Mouse (Mus musculus): ENCODE measurements around the gene Ube2a. TPM values are rescaled to one million over a fixed set of nuclear protein-coding genes. Genes with fewer than 3 reads are reported as not detected.

Ube2a gene
- polyA plus RNA-seq, 1 experiment, result 25.4 TPM

DNA sequence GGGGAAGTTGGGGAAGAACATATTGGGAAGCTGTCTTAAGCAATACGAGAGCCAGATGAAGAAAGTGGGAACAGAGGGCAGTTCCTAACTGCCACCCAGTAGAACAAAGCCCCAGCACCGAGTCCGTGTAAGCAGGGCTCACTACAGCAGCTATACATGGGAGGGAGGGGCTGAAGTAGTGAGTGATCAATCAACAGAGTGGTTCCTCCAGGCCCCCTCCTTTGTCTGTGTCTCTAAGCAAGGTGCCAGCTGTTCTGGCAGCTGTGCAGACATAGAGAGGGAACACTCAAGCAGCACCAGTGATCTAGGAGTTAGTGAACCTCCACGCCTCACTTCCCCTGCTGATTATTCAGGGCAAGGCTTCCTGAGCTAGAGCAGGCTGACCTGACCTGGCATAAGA lies 56.0 kb downstream of the Ube2a start:
- Histone ChIP-seq H3K36me3 (ENCODE audit: control insufficient read depth, insufficient read depth, low read length) (no peaks in the 10 kb centered on the region), H3K4me3 (ENCODE audit: control insufficient read depth, low read depth, low read length) (no peak overlapping the region), H3K27me3 (ENCODE audit: control insufficient read depth, insufficient read depth, low read length) (no peaks in the 10 kb centered on the region), H3K4me1 (ENCODE audit: control insufficient read depth, insufficient read depth, low read length) (no peaks in the 10 kb centered on the region), H3K27ac (ENCODE audit: control insufficient read depth, insufficient read depth, low read depth, low read length) (no peak overlapping the region)
- no peak for TF ChIP-seq POLR2A (IDR thresholded peaks at IDR 0.05; ENCODE audit: control insufficient read depth, low read depth, low read length)
- no peak for TF ChIP-seq CTCF (IDR thresholded peaks at IDR 0.05; ENCODE audit: control insufficient read depth, insufficient read depth, insufficient replicate concordance, low read depth, low read length)

DNA sequence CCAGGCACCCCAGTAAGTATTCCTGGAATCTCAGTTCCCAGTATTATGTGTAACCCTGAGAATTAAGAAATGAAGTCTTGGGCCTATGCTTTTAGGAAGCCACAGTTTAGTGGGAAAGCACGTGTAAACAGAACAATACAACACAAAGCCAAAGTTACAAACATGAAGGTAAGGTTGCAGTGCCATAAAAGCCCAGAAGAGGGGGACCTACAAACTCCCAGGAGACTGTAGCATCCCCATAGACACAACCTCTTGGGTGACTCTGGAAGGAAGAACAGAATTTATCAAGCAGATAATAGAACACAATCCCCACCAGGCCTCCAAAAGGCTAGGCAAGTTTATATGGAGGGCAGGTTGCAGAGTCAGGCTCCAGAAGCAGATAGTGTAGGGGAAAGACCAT lies 56.9 kb downstream of the Ube2a start:
- H3K36me3 ChIP-seq (ENCODE audit: control insufficient read depth, insufficient read depth, low read length), result no peaks in the 10 kb centered on the region
- no peak overlapping the region for H3K27ac ChIP-seq (ENCODE audit: control insufficient read depth, insufficient read depth, low read depth, low read length)
- no peaks in the 10 kb centered on the region for H3K4me1 ChIP-seq (ENCODE audit: control insufficient read depth, insufficient read depth, low read length)
- no peak for TF ChIP-seq POLR2A (IDR thresholded peaks at IDR 0.05; ENCODE audit: control insufficient read depth, low read depth, low read length)
- TF ChIP-seq CTCF (IDR thresholded peaks at IDR 0.05; ENCODE audit: control insufficient read depth, insufficient read depth, insufficient replicate concordance, low read depth, low read length), result no peak
- no peak overlapping the region for H3K4me3 ChIP-seq (ENCODE audit: control insufficient read depth, low read depth, low read length)
- no peaks in the 10 kb centered on the region for H3K27me3 ChIP-seq (ENCODE audit: control insufficient read depth, insufficient read depth, low read length)

Other genes starting within 250 kb of the Ube2a start
- 0.91 and 1.3 TPM in 2 replicates for gene Akap17b, start 228.5 kb upstream of the Ube2a start, polyA plus RNA-seq (2012; rRNA removed)
- 2.7 and 2.8 TPM in 2 replicates for gene Slc25a43, start 130.2 kb upstream of the Ube2a start, polyA plus RNA-seq (2012; rRNA removed)
- 62.9 and 65.1 TPM in 2 replicates for gene Slc25a5, start 78.2 kb upstream of the Ube2a start, polyA plus RNA-seq (2012; rRNA removed)
- 3.7 and 4.7 TPM in 2 replicates for gene C330007P06Rik, start 211 bp downstream of the Ube2a start, polyA plus RNA-seq (2012; rRNA removed)
- gene Nkrf, start 29.0 kb downstream of the Ube2a start, polyA plus RNA-seq (2012; rRNA removed), result 0.54 and 0.61 TPM in 2 replicates
- 14.6 and 17.9 TPM in 2 replicates for gene Sept6, start 117.9 kb downstream of the Ube2a start, polyA plus RNA-seq (2012; rRNA removed)
- 2.3 and 2.9 TPM in 2 replicates for gene Sowahd, start 174.9 kb downstream of the Ube2a start, polyA plus RNA-seq (2012; rRNA removed)
- gene Rpl39, start 211.5 kb downstream of the Ube2a start, polyA plus RNA-seq (2012; rRNA removed), result 15.2 and 19.2 TPM in 2 replicates
- 5.1 and 5.2 TPM in 2 replicates for gene Upf3b, start 236.4 kb downstream of the Ube2a start, polyA plus RNA-seq (2012; rRNA removed)